Mouse (Mus musculus): ENCODE measurements around the gene Fer. TPM values are rescaled to one million over a fixed set of nuclear protein-coding genes. Genes with fewer than 3 reads are reported as not detected.

The Fer gene
- polyA plus RNA-seq, 1 experiment from 2014 or later, result 34.0 TPM

GRCm38 (mm10) chr17:63880009-63880408 is 17.1 kb downstream of the Fer start:
- ATAC-seq (ENCODE audit: low read depth), result no peak
- Histone ChIP-seq H3K27me3 (no peaks in the 10 kb centered on the region), H3K4me3 (no peak overlapping the region), H3K9ac (no peak overlapping the region), H3K36me3 (no peaks in the 10 kb centered on the region), H3K4me2 (no peak overlapping the region), H3K27ac (replicated peaks) (no peak overlapping the region), H3K9me3 (no peaks in the 10 kb centered on the region), H3K4me1 (replicated peaks) (no peaks in the 10 kb centered on the region)
- WGBS, result 90% methylated on average over 4 of the region's 4 CpGs

- WGBS, result 97% methylated on average over 2 of the region's 2 CpGs
- Histone ChIP-seq H3K9me3 (no peaks in the 10 kb centered on the region), H3K4me2 (no peak overlapping the region), H3K4me1 (replicated peaks) (0 out of 2 replicates have a peak, but pooled peaks cover 4% of the 10 kb centered on the region), H3K4me3 (no peak overlapping the region), H3K9ac (no peak overlapping the region), H3K27me3 (no peaks in the 10 kb centered on the region), H3K36me3 (no peaks in the 10 kb centered on the region), H3K27ac (replicated peaks) (no peak overlapping the region)
- ATAC-seq (ENCODE audit: low read depth), result no peak
Measured at GRCm38 (mm10) chr17:63886988-63887387, 24.1 kb downstream of the Fer start.

GRCm38 (mm10) chr17:63890611-63891010 is 27.7 kb downstream of the Fer start:
- Histone ChIP-seq H3K4me2 (no peak overlapping the region), H3K4me3 (no peak overlapping the region), H3K9ac (no peak overlapping the region), H3K4me1 (replicated peaks) (0 out of 2 replicates have a peak, but pooled peaks cover 7% of the 10 kb centered on the region), H3K27me3 (no peaks in the 10 kb centered on the region), H3K9me3 (no peaks in the 10 kb centered on the region), H3K27ac (replicated peaks) (no peak overlapping the region), H3K36me3 (no peaks in the 10 kb centered on the region)
- ATAC-seq (ENCODE audit: low read depth), result no peak

- H3K9me3 ChIP-seq, result no peaks in the 10 kb centered on the region
- no peak for ATAC-seq (ENCODE audit: low read depth)
- H3K4me2 ChIP-seq, result no peak overlapping the region
- no peak overlapping the region for H3K9ac ChIP-seq
- no peak overlapping the region for H3K4me3 ChIP-seq
- no peaks in the 10 kb centered on the region for H3K27me3 ChIP-seq
- no peaks in the 10 kb centered on the region for H3K36me3 ChIP-seq
- no peak overlapping the region for H3K27ac ChIP-seq (replicated peaks)
- H3K4me1 ChIP-seq (replicated peaks), result 0 out of 2 replicates have a peak, but pooled peaks cover 4% of the 10 kb centered on the region
- WGBS, result 75% methylated on average over 3 of the region's 3 CpGs
Measured at GRCm38 (mm10) chr17:63895829-63896228, 33.0 kb downstream of the Fer start.

GRCm38 (mm10) chr17:63897050-63897449 is 34.2 kb downstream of the Fer start:
- no peak overlapping the region for H3K27ac ChIP-seq (replicated peaks)
- no peaks in the 10 kb centered on the region for H3K9me3 ChIP-seq
- H3K4me3 ChIP-seq, result no peak overlapping the region
- H3K36me3 ChIP-seq, result no peaks in the 10 kb centered on the region
- 0 out of 2 replicates have a peak, but pooled peaks cover 4% of the 10 kb centered on the region for H3K4me1 ChIP-seq (replicated peaks)
- ATAC-seq (ENCODE audit: low read depth), result no peak
- whole genome bisulfite sequencing, result 92% methylated on average over 7 of the region's 7 CpGs
- H3K4me2 ChIP-seq, result no peak overlapping the region
- H3K9ac ChIP-seq, result no peak overlapping the region
- no peaks in the 10 kb centered on the region for H3K27me3 ChIP-seq

- WGBS, result 94% methylated on average over 4 of the region's 4 CpGs
- H3K4me1 ChIP-seq (replicated peaks), result no peaks in the 10 kb centered on the region
- no peak for ATAC-seq (ENCODE audit: low read depth)
Measured at GRCm38 (mm10) chr17:63909297-63909696, 46.4 kb downstream of the Fer start.

GRCm38 (mm10) chr17:63921601-63922203 is 58.8 kb downstream of the Fer start:
- no peak for ATAC-seq (ENCODE audit: low read depth)

More at GRCm38 (mm10) chr17:63909297-63909696, 46.4 kb downstream of the Fer start:
- H3K27ac ChIP-seq (replicated peaks), result no peak overlapping the region
- no peak overlapping the region for H3K4me3 ChIP-seq
- H3K4me2 ChIP-seq, result no peak overlapping the region
- H3K36me3 ChIP-seq, result 0 out of 2 replicates have a peak, but pooled peaks cover 3% of the 10 kb centered on the region
- H3K9ac ChIP-seq, result no peak overlapping the region
- H3K27me3 ChIP-seq, result no peaks in the 10 kb centered on the region
- H3K9me3 ChIP-seq, result 0 out of 2 replicates have a peak, but pooled peaks cover 6% of the 10 kb centered on the region

GRCm38 (mm10) chr17:63925581-63925980 is 62.7 kb downstream of the Fer start:
- Histone ChIP-seq H3K4me1 (replicated peaks) (no peaks in the 10 kb centered on the region; the same call in none of the 2 replicates), H3K4me2 (no peak overlapping the region), H3K4me3 (no peak overlapping the region), H3K36me3 (peaks cover 3% of the 10 kb centered on the region; the same call in 1 of the 2 replicates), H3K9me3 (no peaks in the 10 kb centered on the region), H3K27me3 (no peaks in the 10 kb centered on the region), H3K9ac (no peak overlapping the region), H3K27ac (replicated peaks) (no peak overlapping the region)
- WGBS, result 59% methylated on average over 3 of the region's 3 CpGs
- ATAC-seq (ENCODE audit: low read depth), result no peak

More at GRCm38 (mm10) chr17:63921601-63922203, 58.8 kb downstream of the Fer start:
- Histone ChIP-seq H3K9me3 (no peaks in the 10 kb centered on the region), H3K9ac (no peak overlapping the region), H3K27ac (replicated peaks) (no peak overlapping the region), H3K4me3 (no peak overlapping the region), H3K36me3 (peaks cover 3% of the 10 kb centered on the region; the same call in 1 of the 2 replicates), H3K4me1 (replicated peaks) (no peaks in the 10 kb centered on the region; the same call in none of the 2 replicates), H3K27me3 (no peaks in the 10 kb centered on the region), H3K4me2 (no peak overlapping the region)
- WGBS, result 77% methylated on average over 6 of the region's 6 CpGs

- H3K9me3 ChIP-seq, result no peaks in the 10 kb centered on the region
- peaks cover 11% of the 10 kb centered on the region; the same call in 1 of the 2 replicates for H3K36me3 ChIP-seq
- H3K4me1 ChIP-seq (replicated peaks), result no peaks in the 10 kb centered on the region
- 84% methylated on average over 4 of the region's 4 CpGs for WGBS
- no peaks in the 10 kb centered on the region for H3K27me3 ChIP-seq
- no peak overlapping the region for H3K4me2 ChIP-seq
- no peak overlapping the region for H3K27ac ChIP-seq (replicated peaks)
- no peak overlapping the region for H3K9ac ChIP-seq
- no peak overlapping the region for H3K4me3 ChIP-seq
- no peak for ATAC-seq (ENCODE audit: low read depth)
Measured at GRCm38 (mm10) chr17:63930634-63931033, 67.8 kb downstream of the Fer start.

- ATAC-seq (ENCODE audit: low read depth), result no peak
- H3K9me3 ChIP-seq, result no peaks in the 10 kb centered on the region
- H3K4me3 ChIP-seq, result no peak overlapping the region
- no peak overlapping the region for H3K4me2 ChIP-seq
- H3K4me1 ChIP-seq (replicated peaks), result no peaks in the 10 kb centered on the region
- peaks cover 16% of the 10 kb centered on the region; the same call in 1 of the 2 replicates for H3K36me3 ChIP-seq
- WGBS, result 62% methylated on average over 1 of the region's 1 CpGs
- no peak overlapping the region for H3K27ac ChIP-seq (replicated peaks)
- H3K27me3 ChIP-seq, result no peaks in the 10 kb centered on the region
- H3K9ac ChIP-seq, result no peak overlapping the region
Measured at GRCm38 (mm10) chr17:63931556-63931955, 68.7 kb downstream of the Fer start.

- no peak overlapping the region for H3K27ac ChIP-seq (replicated peaks)
- H3K9ac ChIP-seq, result no peak overlapping the region
- ATAC-seq (ENCODE audit: low read depth), result no peak
- 95% methylated on average over 2 of the region's 2 CpGs for WGBS
- no peak overlapping the region for H3K4me2 ChIP-seq
- no peaks in the 10 kb centered on the region for H3K27me3 ChIP-seq
- H3K36me3 ChIP-seq, result peaks cover 16% of the 10 kb centered on the region; the same call in 1 of the 2 replicates
- no peak overlapping the region for H3K4me3 ChIP-seq
- 0 out of 2 replicates have a peak, but pooled peaks cover 3% of the 10 kb centered on the region for H3K4me1 ChIP-seq (replicated peaks)
- H3K9me3 ChIP-seq, result no peaks in the 10 kb centered on the region
Measured at GRCm38 (mm10) chr17:63935408-63935807, 72.5 kb downstream of the Fer start.

- Histone ChIP-seq H3K27ac (replicated peaks) (no peak overlapping the region), H3K9me3 (no peaks in the 10 kb centered on the region), H3K4me1 (replicated peaks) (0 out of 2 replicates have a peak, but pooled peaks cover 3% of the 10 kb centered on the region), H3K9ac (no peak overlapping the region), H3K4me2 (no peak overlapping the region), H3K4me3 (no peak overlapping the region), H3K27me3 (no peaks in the 10 kb centered on the region), H3K36me3 (peaks cover 20% of the 10 kb centered on the region; the same call in 1 of the 2 replicates)
- no peak for ATAC-seq (ENCODE audit: low read depth)
- WGBS, result 58% methylated on average over 18 of the region's 18 CpGs
Measured at GRCm38 (mm10) chr17:63937886-63938285, 75.0 kb downstream of the Fer start.

All from neural tube, embryonic 13.5 days (tissue).